Mouse (Mus musculus) lung, postnatal 0 days (tissue): ENCODE results near the gene Pros1.

ENCODE experiments used
- CTCF ChIP-seq: IDR thresholded peaks from 2 replicates; pipeline ENCODE4 v1.5.1; 2016; ENCODE audit warnings: antibody characterized with exemption, mild to moderate bottlenecking
- EP300 ChIP-seq: IDR thresholded peaks from 2 replicates; pipeline ENCODE4 v1.6.1; 2016; ENCODE audit warnings: antibody characterized with exemption, mild to moderate bottlenecking, control low read depth

DNA sequence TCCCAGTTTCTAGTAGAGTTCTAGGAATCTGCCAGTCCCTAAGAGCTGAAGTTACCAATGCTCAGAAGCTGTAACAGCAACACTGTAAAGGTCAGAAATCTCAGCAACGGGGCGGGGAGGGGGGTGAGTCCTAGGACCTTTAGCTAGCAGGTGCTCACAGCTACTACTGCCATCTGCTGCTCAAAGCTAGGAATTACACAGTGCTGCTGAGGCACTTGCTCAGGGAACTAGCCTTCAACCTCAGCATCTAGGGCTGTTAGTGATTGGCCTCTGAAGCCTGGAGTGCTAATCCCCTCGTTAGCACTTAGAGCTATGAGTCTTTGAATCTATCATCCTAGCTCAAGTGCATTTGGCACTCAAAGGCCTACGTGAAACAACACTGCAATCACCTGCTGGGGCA, 21.6 kb upstream of the Pros1 start:
- peak; percentile 84 for TF ChIP-seq CTCF
- no peak for TF ChIP-seq EP300
